Mouse (Mus musculus) kidney, postnatal 0 days (tissue): ENCODE results near the gene Itga1. TPM values are rescaled to one million over a fixed set of nuclear protein-coding genes. Genes with fewer than 3 reads are reported as not detected.

Experiments
- ATAC-seq: fragments of 200-750 bp; cut with Nextera tagmentation; replicated peaks from 2 replicates; pipeline ENCODE4 v1.8.0; 2017; ENCODE audit warnings: low read depth, moderate number of reproducible peaks, moderate TSS enrichment, moderate library complexity; ENCODE audit not compliant: low FRiP score
- DNase-seq: peaks from one replicate; pipeline ENCODE4 v3.0.0-alpha.2; 2016; ENCODE audit warnings: low spot score
- H3K27ac ChIP-seq: fragments of 300-500 bp; sonication (generic); 2 replicates; pipeline ENCODE4 v1.5.1; 2014; ENCODE audit warnings: mild to moderate bottlenecking
- H3K27me3 ChIP-seq: fragments of 300-500 bp; sonication (generic); 2 replicates; pipeline ENCODE4 v1.6.1; 2014; ENCODE audit warnings: low read length, mixed read lengths; ENCODE audit not compliant: insufficient read depth
- H3K36me3 ChIP-seq: fragments of 300-500 bp; sonication (generic); 2 replicates; pipeline ENCODE4 v1.6.1; 2014; ENCODE audit warnings: low read length, mixed read lengths; ENCODE audit not compliant: insufficient read depth
- H3K4me1 ChIP-seq: fragments of 300-500 bp; sonication (generic); replicated peaks from 2 replicates; pipeline ENCODE4 v1.6.1; 2014; ENCODE audit warnings: antibody characterized with exemption, low read length, mixed read lengths; ENCODE audit not compliant: insufficient read depth
- H3K4me2 ChIP-seq: fragments of 300-500 bp; sonication (generic); 2 replicates; pipeline ENCODE4 v1.6.1; 2014; ENCODE audit warnings: mild to moderate bottlenecking, low read length, moderate library complexity, mixed read lengths
- H3K4me3 ChIP-seq: fragments of 300-500 bp; sonication (generic); replicated peaks from 2 replicates; pipeline ENCODE4 v1.5.1; 2014; ENCODE audit warnings: low read depth, low read length
- H3K9ac ChIP-seq: fragments of 300-500 bp; sonication (generic); 2 replicates; pipeline ENCODE4 v1.6.1; 2014; ENCODE audit warnings: low read depth, low read length
- H3K9me3 ChIP-seq: fragments of 300-500 bp; sonication (generic); replicated peaks from 2 replicates; pipeline ENCODE4 v1.6.1; 2016; ENCODE audit warnings: low read length, inconsistent platforms, mixed read lengths
- CTCF ChIP-seq: IDR thresholded peaks from 2 replicates; pipeline ENCODE4 v1.5.1; 2016; ENCODE audit warnings: antibody characterized with exemption, low read depth, mild to moderate bottlenecking, moderate library complexity
- WGBS: fragments of 180-500 bp; shearing (Covaris S2); extraction: QIAGEN DNeasy Blood & Tissue Kit; methylation state at CpG from one replicate; pipeline ENCODE4 v1.1.7; 2014; 5-methylcytosine and 5-hydroxymethylcytosine counted together
- polyA plus RNA-seq: library from polyadenylated mRNA; unstranded; fragments of >200 nt; fragmentation: Nextera tagmentation; extraction: Ambion mirVana; gene quantifications from 2 replicates; pipeline ENCODE4 v1.2.1, GENCODE M21; 2015

The Itga1 gene
- polyA plus RNA-seq, 1 experiment from 2014 or later = 27.1 TPM

- peaks cover 8% of the 10 kb centered on the region; the same call in 1 of the 2 replicates for H3K4me1 ChIP-seq
- ATAC-seq (no peak), DNase-seq (no peak)
- H3K27ac ChIP-seq = peak overlapping the region; percentile 67; the same call in 1 of the 2 replicates
- TF ChIP-seq CTCF = no peak
- H3K9ac ChIP-seq = no peak overlapping the region
- no peaks in the 10 kb centered on the region for H3K9me3 ChIP-seq
- no peak overlapping the region for H3K4me2 ChIP-seq
- no peak overlapping the region for H3K4me3 ChIP-seq
- WGBS = 53% methylated on average over 1 of the region's 1 CpGs
- no peaks in the 10 kb centered on the region for H3K36me3 ChIP-seq
- no peaks in the 10 kb centered on the region for H3K27me3 ChIP-seq
Measured at GRCm38 (mm10) chr13:115067968-115068330, 33.8 kb downstream of the Itga1 start.

GRCm38 (mm10) chr13:115067324-115067967, 34.3 kb downstream of the Itga1 start:
- peak; percentile 58 for DNase-seq
- ATAC-seq = peak; percentile 43; the same call in 1 of the 2 replicates
- H3K4me1 ChIP-seq = peaks cover 8% of the 10 kb centered on the region; the same call in 1 of the 2 replicates
- H3K36me3 ChIP-seq = no peaks in the 10 kb centered on the region
- H3K27me3 ChIP-seq = no peaks in the 10 kb centered on the region
- no peak overlapping the region for H3K27ac ChIP-seq
- H3K4me2 ChIP-seq = no peak overlapping the region
- H3K9ac ChIP-seq = no peak overlapping the region
- no peak overlapping the region for H3K4me3 ChIP-seq
- H3K9me3 ChIP-seq = no peaks in the 10 kb centered on the region
- TF ChIP-seq CTCF = no peak
- WGBS = 45% methylated on average over 4 of the region's 4 CpGs

DNA sequence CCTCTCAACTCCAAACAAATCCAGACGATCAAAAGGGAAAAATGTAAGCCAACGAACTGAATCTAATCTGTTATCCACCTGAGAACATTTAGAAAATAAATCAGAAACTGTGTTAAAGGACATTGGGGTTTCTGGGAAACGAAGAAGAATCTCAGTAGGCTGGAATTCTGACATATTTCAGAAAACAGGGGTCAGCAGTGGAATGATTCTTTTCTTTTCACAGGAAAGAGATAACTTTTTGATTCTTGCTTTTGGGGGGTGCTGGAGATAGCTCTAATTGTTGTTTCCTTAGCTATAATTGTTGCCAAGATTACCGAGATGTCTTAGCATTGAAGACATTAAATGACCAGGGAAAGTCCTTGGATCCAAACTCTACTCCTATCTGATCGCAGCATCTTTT, 44.2 kb downstream of the Itga1 start:
- H3K4me3 ChIP-seq = no peak overlapping the region
- H3K9ac ChIP-seq = no peak overlapping the region
- no peaks in the 10 kb centered on the region for H3K27me3 ChIP-seq
- H3K27ac ChIP-seq = no peak overlapping the region
- ATAC-seq (no peak), DNase-seq (no peak)
- 73% methylated on average over 5 of the region's 5 CpGs for WGBS
- no peak overlapping the region for H3K4me2 ChIP-seq
- peaks cover 12% of the 10 kb centered on the region for H3K4me1 ChIP-seq
- no peaks in the 10 kb centered on the region for H3K36me3 ChIP-seq
- no peaks in the 10 kb centered on the region for H3K9me3 ChIP-seq
- TF ChIP-seq CTCF = no peak

GRCm38 (mm10) chr13:115054783-115055182, 47.0 kb downstream of the Itga1 start:
- 0 out of 2 replicates have a peak overlapping the region, but pooled peaks have one; percentile 11 for H3K4me3 ChIP-seq
- H3K9ac ChIP-seq = 0 out of 2 replicates have a peak overlapping the region, but pooled peaks have one; percentile 8
- peak; percentile 87 for DNase-seq
- peak overlapping the region; percentile 57 for H3K27ac ChIP-seq
- no peak for ATAC-seq
- H3K4me1 ChIP-seq = peaks cover 12% of the 10 kb centered on the region
- WGBS = 7% methylated on average over 9 of the region's 9 CpGs
- H3K36me3 ChIP-seq = no peaks in the 10 kb centered on the region
- H3K9me3 ChIP-seq = no peaks in the 10 kb centered on the region
- H3K27me3 ChIP-seq = no peaks in the 10 kb centered on the region
- no peak for TF ChIP-seq CTCF
- H3K4me2 ChIP-seq = peak overlapping the region; percentile 46

DNA sequence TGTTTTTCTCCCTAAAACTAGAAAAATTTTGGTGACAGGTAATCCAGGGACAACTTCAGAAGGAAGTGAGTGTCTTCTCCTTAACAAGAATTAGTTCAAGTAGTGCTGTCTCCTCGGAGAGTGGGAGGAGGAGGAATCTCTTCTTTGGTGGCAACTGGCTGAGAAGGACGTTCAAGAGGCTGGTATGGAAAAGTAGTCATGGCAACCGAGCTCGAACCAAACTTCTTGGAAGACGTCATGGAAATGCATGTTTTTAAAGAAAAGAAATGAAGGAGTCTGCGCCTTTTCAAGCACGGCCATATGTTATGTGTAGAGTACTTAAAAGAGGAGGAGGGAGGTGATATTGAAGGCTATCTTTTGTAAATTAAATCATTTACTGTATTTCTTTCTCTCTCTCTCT, 49.2 kb downstream of the Itga1 start:
- no peak for ATAC-seq
- peak overlapping the region; percentile 29 for H3K4me2 ChIP-seq
- DNase-seq = no peak
- no peak overlapping the region for H3K4me3 ChIP-seq
- H3K27me3 ChIP-seq = no peaks in the 10 kb centered on the region
- no peak for TF ChIP-seq CTCF
- no peak overlapping the region for H3K27ac ChIP-seq
- 67% methylated on average over 7 of the region's 7 CpGs for WGBS
- H3K36me3 ChIP-seq = no peaks in the 10 kb centered on the region
- H3K4me1 ChIP-seq = peaks cover 12% of the 10 kb centered on the region
- no peaks in the 10 kb centered on the region for H3K9me3 ChIP-seq
- no peak overlapping the region for H3K9ac ChIP-seq

DNA sequence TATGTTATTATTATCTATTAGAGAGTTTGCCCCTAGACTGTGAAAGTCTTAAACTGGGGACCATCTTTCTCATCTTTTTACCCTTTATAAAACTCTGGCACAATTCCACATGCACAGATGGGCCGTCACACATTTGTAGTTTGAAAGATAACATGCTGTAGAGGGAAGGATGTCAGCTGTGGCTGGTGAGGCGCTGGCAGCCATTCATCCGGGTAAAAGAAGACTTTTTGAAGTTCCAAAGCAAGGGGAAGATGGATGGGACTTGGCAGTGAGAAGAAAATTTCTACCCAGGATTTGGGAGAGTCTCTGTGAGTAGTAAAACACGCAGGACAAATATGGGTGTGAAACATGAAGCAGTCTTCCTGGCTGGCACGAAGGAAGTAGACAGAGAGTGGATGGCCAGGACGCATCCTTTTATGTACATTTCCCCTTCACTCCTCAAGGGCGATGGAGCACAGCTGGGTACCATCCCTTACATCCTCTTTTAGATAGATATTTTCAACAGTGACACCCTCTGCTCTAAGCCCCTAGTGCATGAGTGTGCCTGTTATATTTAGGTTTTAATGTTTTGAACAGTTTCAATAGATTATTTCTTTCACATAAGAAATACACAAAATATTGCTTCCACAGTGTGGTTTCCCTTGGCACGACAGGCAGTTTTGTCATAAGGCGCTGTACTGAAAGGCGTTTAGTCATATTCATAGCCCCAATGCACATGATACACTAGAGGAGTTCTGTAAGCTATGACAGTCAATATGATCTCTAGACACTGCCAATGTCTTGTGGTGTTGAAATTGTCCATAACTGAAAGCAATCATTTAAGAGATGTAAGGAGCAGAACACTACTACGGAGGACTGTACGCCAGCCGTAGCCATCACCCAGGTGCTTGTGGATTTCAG, 50.9 kb downstream of the Itga1 start:
- no peak for DNase-seq
- Histone ChIP-seq H3K9ac (no peak overlapping the region), H3K4me1 (peaks cover 12% of the 10 kb centered on the region), H3K27ac (no peak overlapping the region), H3K4me3 (no peak overlapping the region), H3K36me3 (no peaks in the 10 kb centered on the region), H3K9me3 (no peaks in the 10 kb centered on the region), H3K4me2 (no peak overlapping the region), H3K27me3 (no peaks in the 10 kb centered on the region)
- no peak for ATAC-seq
- TF ChIP-seq CTCF = no peak
- WGBS = 63% methylated on average over 13 of the region's 13 CpGs
